Mouse (Mus musculus): ENCODE data around the gene Sufu.
A peak's percentile ranks its signal among the peaks of the same experiment; 100 is the strongest.

Sufu gene

DNA sequence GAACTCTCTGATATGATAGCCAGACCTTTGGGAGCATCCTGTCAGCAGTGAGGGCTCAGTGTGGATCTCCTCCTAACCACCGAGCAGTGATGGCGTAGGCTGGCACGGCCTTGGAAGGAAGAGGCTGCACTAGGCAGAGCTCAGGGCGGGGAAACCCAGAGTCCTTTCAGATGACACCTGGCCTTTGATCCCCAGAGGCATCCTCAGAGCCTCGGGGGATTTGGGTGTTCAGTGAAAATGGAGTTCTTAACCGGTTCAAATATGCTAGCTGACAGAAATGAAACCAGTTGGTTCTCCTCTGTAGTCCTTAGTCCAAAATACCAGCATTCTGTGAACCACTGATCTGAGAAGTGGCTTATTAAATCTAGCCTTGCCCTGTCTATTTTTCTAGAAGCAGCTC, 69.5 kb downstream of the Sufu start:
- DNase-seq (ENCODE audit: extremely low spot score) = no peak

DNA sequence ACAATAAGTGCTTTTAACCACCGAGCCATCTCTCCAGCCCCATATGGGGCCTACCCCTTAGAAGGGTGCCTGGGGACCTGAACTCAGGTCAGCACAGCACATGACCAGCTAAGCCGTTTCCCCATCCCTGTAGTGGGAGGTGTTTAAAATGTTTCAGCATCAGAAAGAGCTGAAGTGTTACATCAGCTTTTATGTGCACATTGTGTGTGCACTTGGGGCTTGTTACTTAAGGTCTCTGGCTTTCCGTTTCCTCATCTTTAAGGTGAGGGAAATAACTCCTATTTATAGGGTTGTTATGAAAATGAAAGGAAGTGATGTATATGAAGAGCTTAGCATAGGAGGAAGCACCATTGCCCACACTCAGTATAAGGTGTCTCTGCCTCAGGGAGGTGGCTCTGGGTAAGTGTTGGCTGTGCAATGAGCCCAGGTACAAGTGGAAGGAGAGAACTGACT, 70.4 kb downstream of the Sufu start:
- DNase-seq (ENCODE audit: extremely low spot score) = no peak

DNA sequence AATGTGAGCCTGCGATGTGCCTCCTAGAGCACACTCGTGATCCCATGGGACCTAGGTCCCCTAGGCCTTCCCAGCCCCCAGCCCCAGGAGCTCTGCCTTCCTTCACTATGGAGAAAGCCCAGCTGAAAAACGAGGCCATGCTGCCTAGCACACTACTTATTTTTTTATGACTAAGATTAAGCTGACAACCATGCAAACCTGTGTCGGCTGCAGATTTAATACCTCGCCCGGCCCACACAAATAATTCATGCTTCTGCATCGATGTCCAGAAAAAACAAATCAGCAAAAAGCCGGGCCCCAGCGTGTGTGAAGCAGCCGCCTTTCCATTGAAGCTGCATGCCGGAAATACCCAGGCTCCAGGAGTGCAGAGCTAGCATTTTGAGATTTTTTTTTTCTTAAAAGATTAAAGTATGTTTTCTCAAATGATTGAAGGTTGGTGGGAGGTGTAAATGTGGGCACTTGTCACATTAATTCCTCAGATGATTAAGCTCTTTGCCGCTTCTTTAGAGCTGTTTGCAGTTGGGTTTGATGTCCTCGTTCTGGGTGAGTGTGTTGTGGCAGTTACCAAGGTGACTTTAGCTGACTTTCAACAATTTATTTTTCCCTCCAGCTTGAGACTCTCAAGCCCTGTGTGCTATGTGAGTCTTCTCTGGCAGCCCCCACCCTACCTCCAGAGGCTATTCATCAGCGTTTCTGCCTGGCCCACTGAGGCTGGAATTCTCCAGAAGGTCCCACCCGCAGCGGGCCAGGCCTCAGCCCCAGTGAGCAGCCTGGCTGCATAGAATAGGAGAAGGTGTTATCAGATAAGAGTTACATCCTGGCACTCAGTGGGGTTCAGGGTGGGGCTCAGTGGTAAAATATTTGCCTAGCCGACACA, 73.9 kb downstream of the Sufu start:
- DNase-seq (ENCODE audit: extremely low spot score) = no peak

DNA sequence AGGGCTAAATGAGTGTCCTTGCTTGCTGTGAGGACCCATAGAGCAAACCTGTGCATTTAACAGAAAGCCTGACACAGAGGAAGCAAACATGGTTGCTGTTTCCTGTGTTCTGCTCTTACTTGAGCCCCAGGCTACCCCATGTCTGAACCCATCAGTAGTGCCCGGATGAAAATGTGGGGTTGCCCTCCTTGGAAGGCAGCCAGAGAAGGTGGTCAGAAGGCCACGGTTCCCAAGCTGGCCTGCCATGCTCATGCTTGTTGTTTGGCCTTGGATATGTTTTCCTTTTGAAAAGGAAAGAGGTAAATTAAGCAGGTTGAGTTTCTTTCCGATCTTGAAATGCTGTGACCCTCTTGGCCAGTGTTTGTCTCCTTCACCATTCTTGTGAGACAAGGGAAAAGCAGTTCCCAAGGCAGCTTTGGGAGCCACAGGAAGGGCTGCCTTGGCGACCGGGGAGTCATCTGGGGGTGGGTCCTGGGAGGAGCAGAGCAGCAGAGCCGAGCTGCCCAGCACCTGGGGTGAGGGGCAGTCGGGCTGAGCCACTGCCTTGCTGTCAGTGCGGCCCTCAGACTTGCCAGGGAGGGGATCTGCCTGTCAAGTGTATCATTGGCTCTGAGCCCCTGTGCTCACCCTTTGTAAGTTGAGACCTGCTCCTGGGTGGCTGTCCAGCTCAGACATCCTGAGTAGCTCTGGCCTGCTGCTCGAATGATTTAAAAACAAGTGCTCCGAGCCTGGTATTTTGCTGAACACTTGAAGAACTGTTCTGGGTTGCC, 74.8 kb downstream of the Sufu start:
- peak; percentile 64 for DNase-seq (ENCODE audit: extremely low spot score)

DNA sequence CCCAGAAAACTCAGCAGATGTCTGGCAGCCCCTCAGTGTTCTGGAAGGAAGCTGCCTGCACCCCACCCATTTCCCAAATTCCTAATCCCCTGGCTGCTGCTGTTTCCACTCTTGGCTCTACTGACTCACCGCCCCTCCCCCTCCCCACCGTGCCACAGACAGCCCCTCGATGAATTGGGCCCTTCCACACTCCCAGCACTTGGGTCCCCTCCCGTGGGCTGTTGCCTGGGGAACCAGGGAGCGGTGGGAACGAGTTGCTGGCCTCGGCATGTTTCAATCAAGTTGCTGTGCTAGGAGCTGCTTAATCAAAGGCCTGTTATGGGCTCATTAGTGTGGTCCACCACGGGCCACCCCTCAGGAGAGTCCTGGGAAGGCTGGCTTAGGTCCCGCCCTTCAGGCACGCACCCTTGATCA, 80.7 kb downstream of the Sufu start:
- no peak for DNase-seq (ENCODE audit: extremely low spot score)

DNA sequence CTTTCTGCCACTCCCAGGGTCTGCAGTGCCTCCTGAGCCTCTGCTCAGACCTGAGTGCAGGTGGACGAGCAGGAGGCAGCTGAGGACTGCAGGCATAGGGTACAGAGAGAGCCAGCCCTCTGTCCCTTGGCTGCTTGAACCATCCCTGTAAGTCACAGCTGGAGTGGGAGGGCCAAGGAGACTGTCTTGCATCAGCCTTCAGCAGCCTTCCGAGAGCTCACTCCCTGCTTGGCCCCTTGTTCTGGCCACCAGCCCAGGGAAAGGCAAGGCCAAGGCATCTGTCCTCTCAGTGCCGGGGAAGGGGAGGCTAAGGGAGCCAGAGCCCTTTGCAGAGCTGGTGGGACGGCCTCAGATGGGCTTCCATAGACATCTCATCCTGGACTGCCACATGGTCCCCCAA, 81.5 kb downstream of the Sufu start:
- no peak for DNase-seq (ENCODE audit: extremely low spot score)

DNA sequence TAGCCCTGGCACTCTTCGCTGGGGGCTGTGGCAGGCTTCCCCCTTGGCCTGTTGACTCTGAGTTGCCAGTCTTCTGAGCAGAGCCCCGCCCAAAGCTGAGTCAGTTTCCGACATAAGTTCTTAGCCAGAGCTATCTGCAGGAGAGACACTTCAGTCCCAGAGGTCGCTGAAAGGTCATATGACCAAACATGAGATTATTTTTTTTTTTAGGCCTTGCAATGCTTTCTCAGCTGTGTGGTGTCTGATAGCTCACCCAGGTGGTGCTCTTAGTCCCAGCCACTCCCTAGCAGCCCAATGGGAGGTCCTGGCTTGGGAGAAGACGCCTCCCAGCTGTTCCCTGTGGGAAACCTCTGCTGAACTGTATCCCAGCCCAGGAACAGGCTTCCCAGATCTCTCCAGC, 82.1 kb downstream of the Sufu start:
- no peak for DNase-seq (ENCODE audit: extremely low spot score)

DNA sequence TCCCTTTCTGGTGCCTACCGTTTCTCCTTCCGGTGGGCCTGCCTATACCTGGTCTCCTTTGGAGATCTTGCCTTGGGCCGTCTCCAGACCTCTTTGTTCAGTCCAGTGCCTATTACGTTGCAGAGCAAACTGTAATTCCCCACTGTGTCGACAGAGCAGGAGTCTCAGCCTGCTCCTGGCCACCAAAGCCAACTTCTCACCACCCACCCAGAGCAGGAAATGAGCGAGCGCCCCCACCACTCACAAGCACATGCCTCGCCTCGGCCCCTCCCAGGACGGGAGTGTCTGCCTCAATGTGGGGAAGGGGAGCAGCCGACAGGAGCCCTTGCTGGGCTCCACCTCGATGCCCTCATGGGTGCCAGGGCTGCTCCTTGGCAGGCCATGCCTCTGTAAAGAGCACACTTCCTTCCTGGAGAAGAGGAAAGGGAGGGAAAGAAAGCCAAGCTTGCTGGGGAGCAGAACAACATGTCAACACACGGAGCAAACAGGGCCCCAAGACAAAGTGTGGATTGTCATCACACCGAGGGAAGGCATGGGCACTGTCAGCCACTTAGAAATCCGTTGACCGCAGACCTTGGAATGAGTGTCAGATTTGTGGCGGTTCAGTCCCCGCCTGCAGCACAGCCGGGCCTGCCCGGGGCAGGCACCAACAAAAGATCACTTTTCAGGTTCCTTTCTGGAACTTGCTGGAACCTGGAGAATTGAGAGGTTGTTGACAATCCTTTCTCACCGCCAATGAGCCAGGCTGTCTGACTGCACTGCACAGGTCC, 82.8 kb downstream of the Sufu start:
- no peak for DNase-seq (ENCODE audit: extremely low spot score)

DNA sequence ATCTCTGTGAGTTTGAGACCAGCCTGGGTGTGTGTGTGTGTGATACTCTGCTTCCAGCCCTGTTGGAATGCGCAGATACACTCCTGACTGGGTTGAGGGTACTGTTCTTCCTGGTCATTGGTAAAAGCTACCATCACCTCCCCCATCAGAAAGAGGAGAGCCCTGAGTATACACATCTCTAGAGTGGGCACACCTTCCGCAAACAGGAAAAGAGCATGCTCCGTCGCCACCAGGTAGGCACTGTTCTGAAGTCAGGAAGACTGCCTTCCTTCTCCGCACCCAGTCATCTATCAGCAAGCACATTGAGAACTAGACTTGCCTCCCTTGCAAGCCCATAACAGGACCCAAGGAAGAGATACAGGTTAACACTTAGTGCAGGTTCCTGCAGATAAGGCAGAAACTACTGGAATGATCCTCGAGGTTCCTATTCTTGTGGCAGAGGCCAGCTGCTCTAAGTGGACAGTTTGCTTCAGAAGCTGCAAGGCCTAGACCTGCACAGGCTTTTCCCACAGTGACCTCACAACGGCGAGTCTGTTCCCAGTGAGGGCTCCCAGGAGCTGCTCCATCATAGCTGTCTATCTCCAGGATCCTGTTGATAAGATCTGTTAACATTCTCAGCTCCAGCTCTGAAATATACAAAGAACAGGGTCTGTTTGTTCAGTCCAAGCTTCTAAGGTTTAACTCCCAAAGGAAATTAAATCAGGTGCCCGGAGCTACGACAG, 84.1 kb downstream of the Sufu start:
- DNase-seq (ENCODE audit: extremely low spot score) = no peak

DNA sequence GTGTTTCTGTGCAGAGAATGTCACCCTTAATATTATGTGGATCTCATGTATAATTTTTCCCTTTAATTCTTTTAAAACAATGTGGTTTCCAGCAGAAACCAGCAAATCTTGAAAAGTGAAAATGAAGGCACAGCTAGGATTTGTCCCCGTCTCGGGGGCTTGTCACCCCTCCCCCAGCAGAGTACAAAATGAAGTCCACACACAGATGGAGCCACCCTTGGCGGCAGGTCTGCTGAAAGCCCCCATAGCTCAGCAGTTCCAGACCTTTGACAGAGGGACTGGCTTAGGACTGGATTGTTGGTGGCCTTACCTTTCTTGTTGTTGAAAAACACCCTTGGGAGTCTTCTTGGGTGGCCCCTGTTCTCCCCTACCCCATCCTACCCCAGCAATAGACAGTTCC, 84.7 kb downstream of the Sufu start:
- DNase-seq (ENCODE audit: extremely low spot score) = no peak

DNA sequence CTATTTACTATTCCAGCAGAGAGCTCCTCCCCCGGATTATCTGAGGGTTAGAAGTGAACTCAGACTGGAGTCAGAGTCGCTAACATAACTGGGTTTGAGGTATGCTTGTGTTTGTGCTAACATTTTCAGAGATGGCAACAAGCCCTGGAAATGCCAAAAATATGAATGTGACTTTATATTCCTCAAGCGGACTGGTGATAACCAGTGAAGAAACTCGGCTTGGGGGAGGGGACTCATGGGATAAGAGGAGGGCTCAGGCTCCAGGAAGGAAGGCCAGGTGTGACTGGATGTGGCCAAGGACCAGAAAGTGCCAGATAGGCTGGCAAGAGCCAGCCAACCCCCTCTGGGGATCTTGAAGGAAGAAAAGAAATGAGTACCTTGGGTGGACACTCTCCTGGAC, 85.1 kb downstream of the Sufu start:
- DNase-seq (ENCODE audit: extremely low spot score) = no peak

DNA sequence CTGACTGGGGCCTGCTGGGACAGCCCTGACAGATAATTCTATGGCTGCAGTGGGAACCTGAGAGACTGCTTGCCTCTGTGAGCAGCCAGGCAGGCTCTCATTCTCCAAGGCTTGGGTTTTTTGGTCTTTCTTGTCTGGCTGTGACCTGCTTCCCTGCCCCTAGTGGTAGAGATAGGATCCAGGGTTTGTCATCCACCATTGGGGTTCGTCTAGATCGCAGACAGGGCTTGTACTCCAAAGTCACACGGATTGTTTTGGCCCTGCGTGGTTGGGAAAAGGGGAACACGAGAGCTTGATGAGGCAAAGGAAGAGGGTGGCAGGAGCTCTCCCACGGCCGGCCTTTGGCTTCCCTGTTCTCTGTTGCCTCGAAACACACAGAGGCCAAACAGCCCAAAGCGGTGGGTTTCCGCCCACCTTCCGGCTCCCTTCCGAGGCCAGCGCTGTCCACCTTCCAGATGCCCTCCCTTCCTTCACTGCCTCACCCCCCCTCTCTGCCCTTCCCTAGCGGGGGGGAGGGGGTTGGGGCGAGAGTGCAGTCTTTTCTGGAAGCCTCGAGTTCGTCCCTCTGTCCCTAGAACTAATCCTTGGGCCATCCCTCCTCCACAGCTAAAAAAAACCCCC, 86.3 kb downstream of the Sufu start:
- no peak for DNase-seq (ENCODE audit: extremely low spot score)

DNA sequence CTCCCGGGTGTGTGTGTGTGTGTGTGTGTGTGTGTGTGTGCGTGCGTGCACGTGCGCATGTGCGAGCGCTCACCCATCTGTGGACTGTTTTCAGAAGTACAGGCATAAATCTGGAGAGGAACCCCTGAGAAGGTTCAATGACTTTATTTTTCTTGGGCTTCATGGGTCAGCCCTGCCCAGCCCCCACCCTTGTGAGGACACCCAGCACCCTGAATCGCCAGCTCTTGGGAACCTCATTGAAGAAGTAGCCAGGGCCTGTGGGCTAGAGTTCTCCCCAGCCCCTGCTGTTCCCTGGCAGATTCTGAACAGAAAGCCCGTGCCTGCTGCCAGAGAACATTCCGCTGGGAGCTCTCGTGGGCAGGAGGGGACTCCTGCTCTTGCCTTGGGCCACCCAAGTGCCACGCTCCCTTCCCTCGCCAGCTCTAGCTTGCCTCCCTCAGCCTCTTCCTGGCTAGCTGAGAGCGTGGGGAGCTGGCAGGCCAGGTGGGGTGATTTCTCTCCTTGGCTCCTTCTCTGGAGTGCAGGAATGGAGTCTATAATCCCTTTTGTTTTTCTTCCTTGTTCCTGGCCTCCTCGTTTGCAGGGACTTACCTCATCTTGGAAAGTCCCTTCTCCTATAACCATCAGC, 87.1 kb downstream of the Sufu start:
- no peak for DNase-seq (ENCODE audit: extremely low spot score)

DNA sequence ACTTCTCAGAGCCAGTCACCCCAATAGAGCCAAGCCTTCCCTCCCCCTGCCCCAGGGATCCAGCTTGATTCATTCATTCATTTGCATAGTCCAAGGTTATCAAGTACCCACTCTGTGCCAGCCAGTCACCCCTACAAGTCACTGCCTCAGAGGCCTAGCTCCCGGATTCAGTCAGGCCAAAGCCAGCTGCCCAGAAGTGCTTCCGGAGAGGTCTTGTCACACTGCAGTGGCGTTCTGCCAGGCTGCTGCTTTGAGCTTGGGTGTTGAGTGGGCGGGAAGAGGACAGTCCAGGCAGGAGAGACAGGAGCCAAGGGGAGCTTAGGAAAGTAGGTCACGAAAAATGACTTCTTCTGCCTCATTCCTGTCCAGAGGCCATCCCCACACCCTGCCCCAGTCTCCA, 87.8 kb downstream of the Sufu start:
- DNase-seq (ENCODE audit: extremely low spot score) = no peak

DNA sequence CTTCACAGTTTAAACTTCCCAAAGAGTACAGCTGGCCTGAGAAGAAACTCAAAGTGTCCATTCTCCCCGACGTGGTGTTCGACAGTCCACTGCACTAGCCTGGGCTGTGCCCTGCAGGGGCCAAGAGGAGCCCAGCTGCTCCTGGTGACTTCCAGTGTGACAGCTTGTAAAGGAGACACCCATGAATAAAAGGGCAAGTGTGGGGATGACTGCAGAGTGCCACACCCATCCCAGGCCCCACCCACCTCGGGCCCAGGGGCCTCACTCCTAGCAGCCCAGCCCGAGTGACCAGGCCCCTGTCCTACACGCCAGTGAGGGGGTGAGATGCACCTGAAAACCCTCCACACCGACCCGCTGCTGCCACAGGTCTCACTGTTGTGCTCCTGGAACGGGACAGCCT, 89.2 kb downstream of the Sufu start:
- DNase-seq (ENCODE audit: extremely low spot score) = no peak

DNA sequence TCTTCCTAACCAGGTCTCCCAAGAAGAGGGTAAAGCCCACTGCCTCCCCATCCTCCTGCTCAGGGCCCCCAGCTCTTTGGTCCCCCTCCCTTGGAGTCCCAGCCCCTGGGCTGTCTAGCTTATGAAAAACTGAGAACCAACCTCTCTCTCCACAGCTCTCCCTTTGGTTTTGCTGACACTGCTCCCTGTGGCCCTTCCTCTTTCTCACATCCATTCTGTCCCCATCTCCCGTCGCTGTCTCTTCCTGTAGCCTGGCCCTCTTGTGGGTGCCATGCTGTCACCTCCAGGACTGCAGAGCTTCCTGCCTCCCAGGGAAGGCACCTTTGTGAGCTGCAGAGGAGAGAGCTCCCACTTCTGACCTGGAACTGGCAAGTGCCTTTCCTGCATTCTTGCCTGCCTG, 90.0 kb downstream of the Sufu start:
- no peak for DNase-seq (ENCODE audit: extremely low spot score)

DNA sequence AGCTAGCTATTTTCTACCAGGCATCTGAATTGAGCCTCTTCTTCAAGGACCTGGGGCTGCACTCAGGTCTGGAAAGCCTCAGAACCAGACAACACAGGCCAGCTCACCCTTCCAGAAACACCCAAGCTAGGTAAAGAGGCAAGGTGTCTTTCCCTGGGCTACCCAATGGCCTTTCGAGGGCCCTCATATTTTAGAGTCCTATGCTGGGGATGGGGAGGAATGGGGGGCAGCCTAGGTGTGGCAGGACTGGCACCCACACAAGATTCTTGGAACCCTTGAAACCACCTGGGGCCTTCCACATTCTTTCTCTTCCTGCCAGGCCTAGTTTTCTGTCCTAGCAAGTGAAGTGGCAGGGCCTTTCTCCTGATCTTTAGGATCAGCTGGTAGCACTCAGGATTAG, 92.8 kb downstream of the Sufu start:
- DNase-seq (ENCODE audit: extremely low spot score) = no peak

DNA sequence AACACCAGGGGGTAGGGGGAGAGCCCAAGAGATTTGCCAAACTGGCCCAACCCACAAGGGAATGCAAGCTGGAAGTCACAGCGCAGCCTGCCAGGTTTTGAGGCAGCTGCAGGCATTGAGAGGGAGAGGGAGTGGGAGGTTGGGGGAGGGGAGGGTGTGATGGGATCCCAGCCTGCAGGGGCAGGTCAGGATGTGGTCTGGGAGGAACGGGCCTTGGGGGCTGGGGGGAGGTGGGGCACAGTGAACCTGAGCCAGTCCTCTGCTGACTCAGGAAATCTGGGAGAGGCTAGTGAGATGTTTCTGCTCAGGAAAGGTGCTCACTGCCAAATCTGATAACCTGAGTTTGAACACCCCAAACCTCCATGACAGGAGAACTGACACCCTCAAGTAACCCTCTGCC, 93.9 kb downstream of the Sufu start:
- DNase-seq (ENCODE audit: extremely low spot score) = peak; percentile 46

DNA sequence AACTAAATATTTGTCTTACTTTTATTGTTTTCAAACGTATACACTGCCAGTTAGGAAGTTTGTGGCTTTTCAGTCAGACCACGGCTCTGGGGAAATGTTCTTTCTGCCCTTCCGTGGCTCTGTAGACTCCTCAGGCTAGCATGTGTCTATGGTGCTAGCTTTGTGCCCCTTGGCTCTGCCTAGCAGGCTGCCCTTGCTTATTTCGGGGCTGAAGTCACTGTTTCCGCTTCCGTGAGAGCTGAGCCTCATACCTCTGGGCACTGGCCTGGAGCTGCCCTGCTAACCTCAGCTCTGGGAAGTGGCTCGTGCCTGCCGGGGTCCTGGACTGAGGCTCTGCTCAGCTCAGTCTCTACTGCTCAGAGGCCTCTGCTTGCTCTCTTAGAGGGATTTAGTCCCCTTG, 98.4 kb downstream of the Sufu start:
- no peak for DNase-seq (ENCODE audit: extremely low spot score)

DNA sequence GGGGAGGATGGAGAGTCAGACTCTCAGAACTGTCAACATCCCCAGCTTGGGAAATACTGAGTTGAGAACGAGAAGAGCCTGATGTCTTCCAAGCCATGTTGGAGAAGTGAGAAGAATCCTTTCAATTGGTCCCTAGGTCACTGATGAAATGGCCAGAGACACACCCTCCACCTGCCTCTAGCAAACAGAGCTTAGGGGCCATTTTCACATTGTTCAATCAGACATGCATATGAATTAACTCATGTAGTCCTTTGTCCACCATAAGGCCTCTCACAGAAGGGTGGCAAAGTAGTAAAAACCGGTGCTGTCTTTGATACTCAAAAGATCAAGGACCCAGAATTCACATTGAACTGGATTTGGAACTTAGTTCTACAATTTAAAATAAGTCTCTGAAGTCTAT, 100.5 kb downstream of the Sufu start:
- DNase-seq (ENCODE audit: extremely low spot score) = no peak

DNA sequence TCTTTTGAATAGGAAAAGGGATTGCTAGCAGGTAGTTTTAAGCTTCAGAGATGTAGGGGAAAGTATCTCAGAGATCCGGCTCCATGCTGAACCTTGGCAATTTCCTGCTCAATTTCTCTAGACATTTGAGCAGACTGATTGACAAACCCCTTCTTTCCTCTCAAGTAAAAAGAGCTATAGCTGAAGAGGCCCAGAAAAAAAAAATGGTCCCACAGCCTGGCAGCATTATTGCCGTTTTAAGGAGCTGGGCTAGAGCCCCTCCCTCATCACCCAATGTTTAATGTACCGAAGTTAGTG, 102.8 kb downstream of the Sufu start:
- DNase-seq (ENCODE audit: extremely low spot score) = no peak

Measured in embryo, embryonic 9.5 days (tissue).